Mouse (Mus musculus) liver, embryonic 11.5 days (tissue): ENCODE measurements around the gene Ppp1r15b. TPM values are rescaled to one million over a fixed set of nuclear protein-coding genes. Genes with fewer than 3 reads are reported as not detected.

Experiments used
- ATAC-seq: fragments of 200-750 bp; cut with Nextera tagmentation; replicated peaks from 2 replicates; pipeline ENCODE4 v1.8.0; 2017; ENCODE audit warnings: moderate number of reproducible peaks, mild to moderate bottlenecking, moderate TSS enrichment, moderate library complexity; ENCODE audit not compliant: low FRiP score
- DNase-seq: peaks from one replicate; pipeline ENCODE4 v3.0.0-alpha.2; 2017; ENCODE audit warnings: low spot score
- H3K27ac ChIP-seq: fragments of 300-500 bp; sonication (generic); 2 replicates; pipeline ENCODE4 v1.5.1; 2014; ENCODE audit warnings: mild to moderate bottlenecking, low read depth, low read length, control low read depth
- H3K27me3 ChIP-seq: fragments of 300-500 bp; sonication (generic); replicated peaks from 2 replicates; pipeline ENCODE4 v1.6.1; 2014; ENCODE audit warnings: low read length, mixed read lengths; ENCODE audit not compliant: control insufficient read depth, insufficient read depth
- H3K36me3 ChIP-seq: fragments of 300-500 bp; sonication (generic); 2 replicates; pipeline ENCODE4 v1.6.1; 2014; ENCODE audit warnings: mild to moderate bottlenecking, low read length, moderate library complexity, mixed read lengths; ENCODE audit not compliant: control insufficient read depth, insufficient read depth
- H3K4me1 ChIP-seq: fragments of 300-500 bp; sonication (generic); replicated peaks from 2 replicates; pipeline ENCODE4 v1.6.1; 2014; ENCODE audit warnings: low read length, mixed read lengths; ENCODE audit not compliant: control insufficient read depth, insufficient read depth
- H3K4me2 ChIP-seq: fragments of 300-500 bp; sonication (generic); 2 replicates; pipeline ENCODE4 v1.6.1; 2014; ENCODE audit warnings: mild to moderate bottlenecking, control low read depth, moderate library complexity
- H3K4me3 ChIP-seq: fragments of 300-500 bp; sonication (generic); 2 replicates; pipeline ENCODE4 v1.5.1; 2014; ENCODE audit warnings: low read depth, low read length, control low read depth
- H3K9ac ChIP-seq: fragments of 300-500 bp; sonication (generic); 2 replicates; pipeline ENCODE4 v1.6.1; 2014; ENCODE audit warnings: low read depth, low read length, control low read depth
- H3K9me3 ChIP-seq: fragments of 300-500 bp; sonication (generic); 2 replicates; pipeline ENCODE4 v1.6.1; 2016; ENCODE audit warnings: low read length, inconsistent platforms, mixed read lengths; ENCODE audit not compliant: control insufficient read depth
- WGBS: fragments of 180-500 bp; shearing (Covaris S2); extraction: QIAGEN DNeasy Blood & Tissue Kit; methylation state at CpG from one replicate; pipeline ENCODE4 v1.1.7; 2014; 5-methylcytosine and 5-hydroxymethylcytosine counted together
- polyA plus RNA-seq: library from polyadenylated mRNA; unstranded; fragments of >200 nt; fragmentation: Nextera tagmentation; extraction: Ambion mirVana; gene quantifications from 2 replicates; pipeline ENCODE4 v1.2.1, GENCODE M21; 2014

The Ppp1r15b gene
- polyA plus RNA-seq, 1 experiment from 2014 or later: 89.0 TPM

GRCm38 (mm10) chr1:133171357-133171756 is 40.4 kb downstream of the Ppp1r15b start:
- 87% methylated on average over 9 of the region's 9 CpGs for WGBS
- DNase-seq (no peak), ATAC-seq (no peak)
- H3K4me3 ChIP-seq: no peak overlapping the region
- no peaks in the 10 kb centered on the region for H3K36me3 ChIP-seq
- no peaks in the 10 kb centered on the region for H3K9me3 ChIP-seq
- H3K9ac ChIP-seq: no peak overlapping the region
- no peak overlapping the region for H3K4me2 ChIP-seq
- peaks cover 20% of the 10 kb centered on the region for H3K27me3 ChIP-seq
- no peak overlapping the region for H3K27ac ChIP-seq
- 0 out of 2 replicates have a peak, but pooled peaks cover 2% of the 10 kb centered on the region for H3K4me1 ChIP-seq

DNA sequence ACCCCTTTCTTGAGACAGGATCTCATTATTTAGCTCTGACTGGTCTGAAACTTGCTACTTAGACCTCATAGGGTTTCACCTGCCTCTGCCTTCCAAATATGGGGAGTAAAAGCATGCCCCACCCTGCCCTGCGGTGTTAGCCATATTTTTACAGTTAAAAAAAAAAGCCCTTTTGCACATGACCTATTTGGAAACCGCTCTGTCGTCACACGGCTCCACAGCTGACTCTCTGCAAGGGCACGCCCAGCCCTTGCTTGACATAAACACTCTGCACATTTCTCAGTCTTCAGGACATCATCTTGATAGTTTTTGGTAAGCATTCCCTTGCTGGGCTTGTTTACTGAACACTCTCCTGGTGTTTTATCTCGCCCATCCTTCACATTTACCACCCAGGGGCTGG is 44.2 kb downstream of the Ppp1r15b start:
- Histone ChIP-seq H3K9ac (no peak overlapping the region), H3K4me2 (no peak overlapping the region), H3K27ac (no peak overlapping the region), H3K36me3 (no peaks in the 10 kb centered on the region), H3K4me3 (no peak overlapping the region), H3K9me3 (no peaks in the 10 kb centered on the region), H3K4me1 (no peaks in the 10 kb centered on the region), H3K27me3 (peaks cover 3% of the 10 kb centered on the region; the same call in 1 of the 2 replicates)
- DNase-seq (no peak), ATAC-seq (no peak)
- 62% methylated on average over 6 of the region's 6 CpGs for WGBS

DNA sequence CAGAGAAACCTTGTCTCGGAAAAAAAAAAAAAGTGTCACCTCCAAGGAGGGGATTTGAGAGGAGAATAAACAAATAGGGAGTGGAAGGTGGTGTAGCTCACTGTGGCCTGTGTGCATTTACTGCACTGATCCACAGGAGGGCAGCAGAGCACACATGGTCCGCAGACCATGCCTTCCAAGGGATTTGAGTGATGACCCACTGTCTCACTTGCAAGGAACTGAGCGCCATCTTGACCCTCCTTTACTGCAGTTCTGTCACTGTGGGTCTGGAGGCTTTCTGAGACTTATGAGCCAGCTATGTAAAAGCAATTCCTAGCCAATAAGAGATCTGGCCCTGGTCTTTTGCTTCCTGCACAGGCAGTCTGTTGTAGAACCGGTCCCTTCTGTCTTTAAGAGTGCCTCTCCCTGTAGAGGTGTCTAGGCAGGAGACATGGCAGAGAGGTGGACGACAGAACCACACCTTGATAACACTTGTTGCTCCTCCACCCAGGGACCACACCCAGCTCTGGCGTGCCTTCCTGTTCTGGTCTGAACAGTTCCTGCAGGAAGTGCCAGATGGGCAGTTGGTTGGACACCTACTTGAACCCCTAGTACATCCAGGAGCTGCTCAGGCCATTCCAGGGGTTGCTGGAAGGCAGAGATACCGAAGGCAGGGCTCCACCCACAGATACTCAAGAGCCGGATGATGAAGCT is 46.7 kb downstream of the Ppp1r15b start:
- H3K9ac ChIP-seq: no peak overlapping the region
- H3K4me1 ChIP-seq: peaks cover 10% of the 10 kb centered on the region; the same call in 1 of the 2 replicates
- no peak for DNase-seq
- H3K27ac ChIP-seq: no peak overlapping the region
- H3K9me3 ChIP-seq: no peaks in the 10 kb centered on the region
- whole genome bisulfite sequencing: 37% methylated on average over 8 of the region's 8 CpGs
- H3K36me3 ChIP-seq: no peaks in the 10 kb centered on the region
- no peak overlapping the region for H3K4me3 ChIP-seq
- H3K27me3 ChIP-seq: peaks cover 22% of the 10 kb centered on the region
- no peak for ATAC-seq
- H3K4me2 ChIP-seq: no peak overlapping the region

GRCm38 (mm10) chr1:133178732-133179440 is 47.9 kb downstream of the Ppp1r15b start:
- DNase-seq (no peak), ATAC-seq (no peak)
- H3K27ac ChIP-seq: no peak overlapping the region
- peaks cover 11% of the 10 kb centered on the region; the same call in 1 of the 2 replicates for H3K4me1 ChIP-seq
- no peak overlapping the region for H3K9ac ChIP-seq
- H3K9me3 ChIP-seq: no peaks in the 10 kb centered on the region
- H3K27me3 ChIP-seq: peaks cover 34% of the 10 kb centered on the region
- 76% methylated on average over 11 of the region's 11 CpGs for WGBS
- H3K4me3 ChIP-seq: no peak overlapping the region
- no peaks in the 10 kb centered on the region for H3K36me3 ChIP-seq
- H3K4me2 ChIP-seq: no peak overlapping the region

- 2% methylated on average over 31 of the region's 31 CpGs for WGBS
- no peaks in the 10 kb centered on the region for H3K9me3 ChIP-seq
- H3K9ac ChIP-seq: no peak overlapping the region
- H3K4me3 ChIP-seq: peak overlapping the region; percentile 44
- H3K4me1 ChIP-seq: peaks cover 11% of the 10 kb centered on the region; the same call in 1 of the 2 replicates
- H3K36me3 ChIP-seq: no peaks in the 10 kb centered on the region
- no peak; the same call in 1 of the 2 replicates for ATAC-seq
- H3K27me3 ChIP-seq: peaks cover 34% of the 10 kb centered on the region
- no peak overlapping the region for H3K27ac ChIP-seq
- peak overlapping the region; percentile 73 for H3K4me2 ChIP-seq
- peak; percentile 72 for DNase-seq
These were observed 50.4 kb downstream of the Ppp1r15b start for GRCm38 (mm10) chr1:133181072-133182015.

GRCm38 (mm10) chr1:133182016-133182705 is 51.2 kb downstream of the Ppp1r15b start:
- 2% methylated on average over 24 of the region's 25 CpGs for WGBS
- peak overlapping the region; percentile 44 for H3K4me3 ChIP-seq
- DNase-seq (peak; percentile 44), ATAC-seq (no peak; the same call in 1 of the 2 replicates)
- H3K36me3 ChIP-seq: no peaks in the 10 kb centered on the region
- H3K4me1 ChIP-seq: peaks cover 11% of the 10 kb centered on the region; the same call in 1 of the 2 replicates
- H3K27me3 ChIP-seq: peaks cover 34% of the 10 kb centered on the region
- H3K27ac ChIP-seq: no peak overlapping the region
- H3K9ac ChIP-seq: no peak overlapping the region
- H3K4me2 ChIP-seq: peak overlapping the region; percentile 73
- H3K9me3 ChIP-seq: no peaks in the 10 kb centered on the region

DNA sequence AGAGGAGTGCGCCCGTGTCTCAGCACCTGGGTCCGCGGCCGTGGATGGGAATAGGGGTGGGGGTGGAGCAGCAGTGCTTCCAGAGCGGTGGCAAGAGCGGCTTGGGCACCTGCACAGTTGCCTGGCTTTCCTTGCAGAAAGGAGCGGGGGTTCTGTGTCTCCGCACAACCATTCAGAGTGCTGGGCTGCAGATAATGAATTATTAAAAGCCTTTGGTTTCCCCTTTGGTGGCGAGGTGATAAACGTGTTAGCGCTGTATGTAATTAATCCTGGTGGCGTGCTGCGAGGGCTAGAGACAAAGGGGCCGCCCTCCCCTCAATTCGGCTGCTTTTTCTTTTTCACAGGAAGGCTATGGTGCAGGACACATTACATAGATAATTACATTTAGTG is 51.8 kb downstream of the Ppp1r15b start:
- Histone ChIP-seq H3K27ac (no peak overlapping the region), H3K36me3 (no peaks in the 10 kb centered on the region), H3K27me3 (peaks cover 34% of the 10 kb centered on the region), H3K4me2 (peak overlapping the region; percentile 62), H3K4me3 (peak overlapping the region; percentile 35), H3K9me3 (no peaks in the 10 kb centered on the region), H3K4me1 (peaks cover 11% of the 10 kb centered on the region; the same call in 1 of the 2 replicates), H3K9ac (no peak overlapping the region)
- no peak for ATAC-seq
- 5% methylated on average over 16 of the region's 16 CpGs for WGBS
- no peak for DNase-seq
